Mouse (Mus musculus) cortical plate, adult 2 months (tissue): ENCODE data around the gene Myh7b. TPM values are rescaled to one million over a fixed set of nuclear protein-coding genes. Genes with fewer than 3 reads are reported as not detected.
"Not testable (repeated sequence)": the region's sequence is repeated elsewhere in the genome, so short reads cannot be mapped to it uniquely, and the experiment has no call there.

Experiments used
- H3K27ac ChIP-seq: fragments of 200-500 bp; 2 replicates; pipeline ENCODE4 v1.5.1; 2012; ENCODE audit warnings: low read length, control low read depth, inconsistent platforms; ENCODE audit not compliant: insufficient read depth
- H3K4me1 ChIP-seq: fragments of 200-500 bp; 2 replicates; pipeline ENCODE4 v1.6.1; 2011; ENCODE audit warnings: low read length; ENCODE audit not compliant: control insufficient read depth, insufficient read depth
- H3K4me3 ChIP-seq: fragments of 200-500 bp; 2 replicates; pipeline ENCODE4 v1.5.1; 2011; ENCODE audit warnings: mild to moderate bottlenecking, low read length, control low read depth; ENCODE audit not compliant: insufficient read depth
- CTCF ChIP-seq: fragments of 200-500 bp; IDR thresholded peaks from 2 replicates; pipeline ENCODE4 v1.5.1; 2011; ENCODE audit warnings: mild to moderate bottlenecking, control low read depth, low read length; ENCODE audit not compliant: insufficient read depth; ENCODE audit errors: extremely low read depth
- POLR2A ChIP-seq: fragments of 200-500 bp; IDR thresholded peaks from 2 replicates; pipeline ENCODE4 v1.6.1; 2011; ENCODE audit warnings: mild to moderate bottlenecking, low read length, control low read depth; ENCODE audit not compliant: insufficient read depth; ENCODE audit errors: extremely low read depth
- polyA plus RNA-seq: library from polyadenylated mRNA; depleted of rRNA; stranded (reverse); fragments of >200 nt; gene quantifications from 2 replicates; pipeline ENCODE4 v1.2.3, GENCODE M21; 2012

The Myh7b gene
- polyA plus RNA-seq, 1 experiment, result 10.5 TPM

DNA sequence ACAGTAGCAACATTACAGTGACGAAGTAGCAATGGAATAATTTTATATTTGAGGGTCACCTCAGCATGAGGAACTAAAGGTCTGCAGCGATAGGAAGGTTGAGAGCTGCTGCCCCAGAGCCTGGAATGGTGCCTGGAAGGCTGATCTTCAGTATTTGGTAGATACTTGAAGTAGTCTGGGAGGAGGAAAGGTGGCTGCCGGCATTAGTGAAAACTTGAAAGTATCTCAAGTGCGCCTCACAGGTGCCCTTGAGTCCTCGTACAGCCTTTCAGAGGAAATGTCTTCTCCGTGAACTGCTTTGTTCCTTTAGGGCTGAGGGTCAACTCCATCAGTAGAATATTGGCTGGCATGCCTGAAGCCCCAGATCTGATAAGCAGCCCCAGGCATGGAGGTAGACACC, 15.5 kb upstream of the Myh7b start:
- H3K4me1 ChIP-seq, result peaks cover 5% of the 10 kb centered on the region
- no peak overlapping the region for H3K27ac ChIP-seq
- TF ChIP-seq CTCF (no peak), POLR2A (no peak)
- H3K4me3 ChIP-seq, result no peak overlapping the region

GRCm38 (mm10) chr2:155603707-155604106, 7.3 kb upstream of the Myh7b start:
- Histone ChIP-seq H3K4me3 (no peak overlapping the region), H3K27ac (no peak overlapping the region), H3K4me1 (peaks cover 1% of the 10 kb centered on the region; the same call in 1 of the 2 replicates)
- TF ChIP-seq CTCF (no peak), POLR2A (no peak)

GRCm38 (mm10) chr2:155604560-155605235, 6.3 kb upstream of the Myh7b start:
- H3K4me3 ChIP-seq, result no peak overlapping the region
- H3K27ac ChIP-seq, result no peak overlapping the region
- H3K4me1 ChIP-seq, result peaks cover 1% of the 10 kb centered on the region; the same call in 1 of the 2 replicates

DNA sequence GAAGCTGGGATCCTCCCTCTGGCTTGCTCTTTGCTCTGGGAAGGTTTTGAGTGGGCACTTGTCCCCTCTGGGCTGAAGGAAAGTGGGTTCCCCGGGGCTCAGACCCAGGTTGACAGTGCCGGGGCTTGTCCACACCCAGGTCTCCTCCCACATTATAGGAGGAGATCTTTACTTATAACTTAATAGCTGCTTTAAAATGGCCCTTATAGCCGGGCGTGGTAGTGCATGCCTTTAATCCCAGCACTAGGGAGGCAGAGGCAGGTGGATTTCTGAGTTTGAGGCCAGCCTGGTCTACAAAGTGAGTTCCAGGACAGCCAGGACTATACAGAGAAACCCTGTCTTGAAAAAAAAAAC, 5.8 kb upstream of the Myh7b start:
- not testable (repeated sequence) for H3K27ac ChIP-seq, H3K4me3 ChIP-seq, H3K4me1 ChIP-seq

More at GRCm38 (mm10) chr2:155604560-155605235, 6.3 kb upstream of the Myh7b start:
- TF ChIP-seq POLR2A (no peak), CTCF (no peak)

DNA sequence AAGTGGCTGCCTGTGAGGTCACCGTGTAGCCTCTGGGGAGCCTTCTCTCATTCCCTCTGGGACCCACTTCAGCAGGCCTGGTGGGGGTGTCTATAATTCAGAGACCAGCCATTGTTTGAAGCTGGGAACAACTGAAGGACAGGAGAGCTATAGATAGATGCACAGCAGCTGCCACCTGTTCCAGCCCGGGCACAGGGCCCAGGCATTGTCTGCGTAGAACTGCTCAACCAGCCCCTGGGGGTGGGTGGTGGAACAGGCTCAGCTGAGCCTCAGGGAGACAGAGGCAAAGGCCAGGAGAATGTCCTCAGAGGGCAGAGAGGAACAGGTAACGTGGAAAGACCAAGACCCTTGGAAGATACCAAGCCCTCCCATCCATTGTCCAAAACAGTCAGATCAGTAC, 4.7 kb upstream of the Myh7b start:
- Histone ChIP-seq H3K27ac (no peak overlapping the region), H3K4me1 (peaks cover 1% of the 10 kb centered on the region; the same call in 1 of the 2 replicates), H3K4me3 (no peak overlapping the region)
- TF ChIP-seq CTCF (0 out of 2 replicates have a peak, but pooled peaks have one; percentile 9), POLR2A (no peak)

GRCm38 (mm10) chr2:155611834-155612550, 980 bp downstream of the Myh7b start:
- no peak overlapping the region for H3K4me3 ChIP-seq
- no peak for TF ChIP-seq CTCF
- no peak for TF ChIP-seq POLR2A
- H3K27ac ChIP-seq, result no peak overlapping the region
- no peaks in the 10 kb centered on the region for H3K4me1 ChIP-seq

DNA sequence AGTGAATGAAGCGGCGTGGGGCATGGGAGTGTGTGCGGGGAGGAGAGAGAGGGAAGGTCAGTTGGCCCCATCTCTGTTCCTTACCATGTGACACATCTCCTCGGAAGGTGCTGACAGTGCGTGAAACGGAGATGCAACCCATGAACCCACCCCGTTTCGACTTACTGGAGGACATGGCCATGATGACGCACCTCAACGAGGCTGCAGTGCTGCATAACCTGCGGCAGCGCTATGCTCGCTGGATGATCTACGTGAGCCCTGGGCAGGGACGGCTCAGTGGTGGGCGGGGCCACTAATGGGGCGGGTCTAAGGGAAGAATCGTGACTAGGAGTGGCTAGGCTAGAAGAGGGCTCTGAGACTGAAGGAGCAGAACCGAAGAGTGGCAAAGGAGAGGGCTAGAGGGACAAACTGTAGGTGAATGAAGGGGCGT, 2.3 kb downstream of the Myh7b start:
- H3K27ac ChIP-seq, result no peak overlapping the region
- H3K4me1 ChIP-seq, result no peaks in the 10 kb centered on the region
- peak overlapping the region; percentile 41 for H3K4me3 ChIP-seq
- TF ChIP-seq POLR2A, result peak; percentile 77; the same call in 1 of the 2 replicates
- no peak for TF ChIP-seq CTCF

DNA sequence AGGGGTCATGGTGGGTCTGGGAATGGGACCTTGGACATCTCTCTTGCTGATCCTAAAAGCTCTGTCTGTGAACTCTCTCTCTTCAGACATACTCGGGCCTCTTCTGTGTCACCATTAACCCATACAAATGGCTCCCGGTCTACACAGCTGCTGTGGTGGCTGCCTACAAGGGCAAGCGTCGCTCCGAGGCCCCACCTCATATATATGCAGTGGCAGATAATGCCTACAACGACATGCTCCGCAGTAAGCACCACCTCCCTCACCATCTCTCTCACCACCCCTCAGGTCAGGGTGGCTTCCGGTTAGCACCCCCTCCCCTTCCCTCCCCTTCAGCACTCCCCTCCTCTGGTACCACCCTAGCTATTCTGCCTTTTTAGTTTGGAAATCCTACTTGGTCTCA, 2.9 kb downstream of the Myh7b start:
- no peaks in the 10 kb centered on the region for H3K4me1 ChIP-seq
- H3K27ac ChIP-seq, result no peak overlapping the region
- H3K4me3 ChIP-seq, result no peak overlapping the region
- TF ChIP-seq CTCF (no peak), POLR2A (no peak)

GRCm38 (mm10) chr2:155616971-155617370, 6.0 kb downstream of the Myh7b start:
- no peak overlapping the region for H3K4me3 ChIP-seq
- TF ChIP-seq CTCF, result no peak
- no peak for TF ChIP-seq POLR2A

DNA sequence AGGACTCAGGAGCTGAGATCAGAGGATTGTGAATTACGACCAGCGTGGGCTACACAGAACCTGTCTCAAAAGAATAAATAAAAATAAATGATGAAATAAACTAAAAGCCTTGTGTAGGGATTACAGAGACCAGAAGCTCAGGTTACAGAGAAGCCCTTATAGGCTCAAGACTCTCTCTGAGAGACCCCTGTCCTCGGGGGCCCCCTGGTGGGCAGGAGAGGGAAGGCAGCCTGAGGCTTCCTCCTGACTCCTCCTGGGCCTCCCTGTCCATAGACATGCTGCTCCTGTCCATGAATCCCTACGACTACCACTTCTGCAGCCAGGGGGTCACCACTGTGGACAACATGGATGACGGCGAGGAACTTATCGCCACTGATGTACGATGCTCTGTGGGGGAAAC, 8.8 kb downstream of the Myh7b start:
- H3K27ac ChIP-seq, result no peak overlapping the region
- no peaks in the 10 kb centered on the region for H3K4me1 ChIP-seq
- TF ChIP-seq CTCF, result peak; percentile 73
- no peak for TF ChIP-seq POLR2A
- no peak overlapping the region for H3K4me3 ChIP-seq

More at GRCm38 (mm10) chr2:155616971-155617370, 6.0 kb downstream of the Myh7b start:
- H3K27ac ChIP-seq, result no peak overlapping the region
- no peaks in the 10 kb centered on the region for H3K4me1 ChIP-seq
